Mouse (Mus musculus): ENCODE data around the gene Cfap43.

Cfap43 gene

DNA sequence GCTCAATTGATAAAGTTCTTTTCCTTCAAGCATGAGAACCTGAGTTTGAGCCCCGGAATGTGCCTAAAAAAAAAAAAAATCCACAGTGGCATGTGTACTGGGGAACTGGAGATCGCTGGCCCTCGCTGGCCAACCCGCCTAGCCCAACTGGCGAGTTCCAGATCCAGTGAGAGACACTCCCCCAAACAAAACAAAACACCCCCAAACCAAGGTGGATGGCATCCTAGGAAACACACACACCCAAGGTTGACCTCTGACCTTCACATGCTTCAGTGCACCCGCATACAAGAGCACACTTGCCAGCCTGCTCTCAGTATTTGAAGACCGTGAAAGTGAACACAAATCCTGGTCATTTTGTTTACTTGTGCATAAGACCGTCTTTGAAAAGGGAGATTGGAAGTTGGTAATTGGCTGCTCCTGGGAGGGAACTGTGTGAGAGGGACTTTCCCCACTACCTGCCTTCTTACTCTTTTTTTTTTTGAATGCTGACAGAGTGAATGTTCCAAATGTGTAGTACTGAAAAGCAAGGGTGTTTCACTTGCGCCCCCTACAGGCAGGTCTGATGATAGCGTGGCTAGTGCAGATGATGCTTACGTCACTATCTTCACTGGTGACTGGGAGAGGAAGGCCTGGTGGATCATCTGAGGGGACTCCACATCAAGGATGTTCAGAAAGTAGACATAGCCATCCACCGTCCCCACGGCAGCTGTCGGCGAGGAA, 123.9 kb downstream of the Cfap43 start:
- DNase-seq (ENCODE audit: low spot score in 2 of 2) = peak; percentile 37 to 63

DNA sequence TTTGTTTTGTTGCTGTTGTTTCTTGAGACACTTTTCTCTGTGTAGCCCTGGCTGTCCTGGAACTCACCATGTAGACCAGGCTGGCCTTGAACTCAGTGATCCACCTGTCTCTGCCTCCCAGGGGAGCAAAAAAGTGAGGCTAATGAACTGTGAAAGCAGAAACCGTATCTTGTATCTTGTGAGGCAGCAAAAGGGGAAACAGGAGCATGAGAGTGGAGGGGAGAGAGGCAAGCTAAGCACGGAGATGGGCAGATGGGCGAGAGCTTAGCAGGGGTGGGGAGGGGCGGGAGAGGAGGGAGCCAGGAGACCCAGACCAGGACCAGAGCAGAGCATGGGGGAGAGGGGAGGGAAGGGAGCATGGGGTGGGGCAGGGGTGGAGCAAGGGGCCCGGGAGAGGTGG, 124.8 kb downstream of the Cfap43 start:
- DNase-seq (ENCODE audit: low spot score in 2 of 2) = no peak

DNA sequence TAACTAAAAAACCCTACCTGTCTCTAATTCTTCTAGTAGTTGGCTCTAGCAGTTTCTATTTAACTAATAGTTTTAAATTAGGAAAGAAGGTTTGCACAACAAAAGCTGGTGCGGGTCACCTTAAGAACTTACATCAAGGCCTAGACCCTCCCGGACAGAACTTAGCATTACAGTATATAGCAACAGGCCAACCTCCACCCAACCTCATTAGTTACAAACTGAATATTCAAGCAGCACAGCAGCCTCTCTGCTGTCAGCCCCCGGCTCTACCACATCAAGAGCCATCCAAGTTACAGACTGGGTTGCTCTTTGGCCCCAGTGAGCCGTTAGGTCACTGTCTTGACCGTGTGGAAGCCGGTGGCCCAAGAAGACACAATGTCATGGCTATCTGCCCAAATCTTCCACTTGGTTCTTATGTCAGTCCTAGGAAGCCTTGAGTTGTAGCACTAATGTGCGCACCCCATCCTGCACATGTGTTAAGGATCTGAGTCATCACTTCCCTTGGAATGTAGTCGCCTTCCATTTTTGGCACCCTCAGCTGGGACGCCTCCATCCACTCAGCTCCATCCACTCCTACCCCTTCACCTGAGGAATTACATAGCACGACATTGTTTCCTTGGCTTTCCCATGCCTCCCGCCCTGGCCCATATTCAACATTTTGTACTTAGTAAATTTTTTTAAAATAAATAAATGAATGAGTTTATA, 128.6 kb downstream of the Cfap43 start:
- no peak for DNase-seq (ENCODE audit: low spot score in 2 of 2)

DNA sequence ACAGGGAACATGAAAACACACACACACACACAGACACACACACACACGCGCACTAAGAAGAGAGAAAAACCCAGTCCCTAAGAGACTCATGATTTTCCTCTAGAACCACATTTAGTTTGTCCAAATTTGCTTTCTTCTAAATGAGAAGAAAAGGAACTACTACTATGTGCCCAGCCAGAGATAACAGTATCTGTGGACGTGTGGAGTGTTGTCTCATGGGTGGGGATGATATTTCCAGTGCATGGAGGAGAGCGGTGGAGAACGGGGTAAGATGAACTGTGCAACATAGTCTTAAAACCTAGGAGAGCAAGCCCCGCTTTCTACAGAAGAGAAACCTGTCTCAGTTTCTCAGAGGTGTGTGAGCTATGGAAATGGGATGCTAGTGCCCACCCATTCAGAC, 135.2 kb downstream of the Cfap43 start:
- no peak for DNase-seq (ENCODE audit: low spot score in 2 of 2)

- DNase-seq (ENCODE audit: low spot score in 2 of 2) = no peak
These were observed 138.1 kb downstream of the Cfap43 start for GRCm38 (mm10) chr19:47780972-47781371.

DNA sequence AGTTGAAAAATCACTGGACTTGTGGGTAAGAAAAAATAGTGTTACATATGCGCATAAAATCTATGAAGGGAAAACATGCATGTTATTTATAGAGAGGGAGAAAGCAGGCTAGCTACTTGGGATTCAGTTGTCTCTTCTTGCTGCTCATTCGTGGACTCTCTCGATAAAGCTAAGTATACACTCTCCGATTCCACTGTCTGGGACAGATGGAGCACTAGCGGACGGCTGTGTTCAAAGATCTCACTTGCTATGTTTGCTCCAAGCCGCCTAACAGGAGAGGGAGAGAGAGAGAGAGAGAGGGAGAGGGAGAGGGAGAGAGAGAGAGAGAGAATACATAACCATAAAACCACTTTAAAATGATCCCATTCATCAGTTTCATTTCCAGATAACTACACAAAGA, 138.9 kb downstream of the Cfap43 start:
- DNase-seq (ENCODE audit: low spot score in 2 of 2) = no peak

- DNase-seq (ENCODE audit: low spot score in 2 of 2) = no peak
These were observed 141.2 kb downstream of the Cfap43 start for GRCm38 (mm10) chr19:47777847-47778246.

- no peak for DNase-seq (ENCODE audit: low spot score in 2 of 2)
These were observed 163.5 kb downstream of the Cfap43 start for GRCm38 (mm10) chr19:47755625-47756024.

DNA sequence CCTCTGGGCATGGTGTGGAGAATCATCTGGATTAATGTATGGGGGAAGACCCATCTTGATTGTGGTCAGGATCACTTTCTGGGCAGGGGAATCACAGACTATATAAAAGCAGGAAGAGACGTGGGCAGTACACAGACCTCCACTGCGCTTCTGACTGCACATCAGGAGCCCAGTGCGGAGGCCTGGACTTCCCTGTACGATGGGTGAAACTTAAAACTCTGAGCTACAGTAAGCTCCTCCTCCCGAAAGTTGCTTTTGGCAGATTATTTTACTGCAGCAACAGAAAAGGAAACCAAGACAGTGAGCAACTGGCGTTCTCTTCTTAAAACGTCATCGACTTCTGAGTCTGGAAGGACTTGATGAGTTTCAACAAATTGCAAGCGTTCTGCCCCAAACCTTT, 164.2 kb downstream of the Cfap43 start:
- DNase-seq (ENCODE audit: low spot score in 2 of 2) = no peak

GRCm38 (mm10) chr19:47753921-47754320, 165.2 kb downstream of the Cfap43 start:
- DNase-seq (ENCODE audit: low spot score in 2 of 2) = no peak

GRCm38 (mm10) chr19:47752456-47752855, 166.6 kb downstream of the Cfap43 start:
- DNase-seq (ENCODE audit: low spot score in 2 of 2) = no peak

GRCm38 (mm10) chr19:47750391-47750790, 168.7 kb downstream of the Cfap43 start:
- no peak for DNase-seq (ENCODE audit: low spot score in 2 of 2)

DNA sequence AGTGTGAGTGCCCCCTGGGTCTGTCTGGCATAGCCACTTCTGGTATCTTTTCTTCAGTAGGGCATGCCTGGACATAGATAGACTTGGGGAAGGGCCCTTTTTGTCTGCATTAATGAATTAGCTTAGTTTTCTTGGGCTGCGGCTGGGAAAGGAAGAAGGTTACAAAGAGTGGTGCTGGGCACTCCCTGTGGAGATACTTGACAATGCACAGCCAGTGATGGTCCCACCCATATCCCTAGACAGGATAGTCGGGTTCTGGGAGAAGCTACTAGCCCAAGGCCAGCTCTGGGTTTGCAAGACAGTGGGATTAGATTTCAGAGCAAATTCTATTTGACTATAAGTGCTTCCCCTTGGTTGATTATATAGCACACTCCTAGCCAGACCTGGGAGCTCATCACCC, 170.1 kb downstream of the Cfap43 start:
- no peak for DNase-seq (ENCODE audit: low spot score in 2 of 2)

DNA sequence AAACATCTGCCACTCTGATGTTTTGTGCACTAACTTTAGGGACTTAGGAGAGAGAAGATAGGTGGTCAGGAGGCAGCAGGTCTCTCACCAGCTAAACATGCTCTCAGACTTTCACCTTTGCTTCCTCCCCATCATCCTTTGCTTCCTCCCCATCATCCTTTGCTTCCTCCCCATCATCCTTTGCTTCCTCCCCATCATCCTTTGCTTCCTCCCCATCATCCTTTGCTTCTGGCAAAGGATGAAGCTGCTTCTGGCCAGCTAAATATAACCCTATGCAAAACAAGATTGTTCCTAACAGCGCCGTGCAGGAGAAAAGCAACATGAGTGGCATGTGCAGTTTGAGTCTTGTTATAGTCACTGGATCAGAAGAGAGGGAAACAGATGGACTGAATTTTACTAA, 172.0 kb downstream of the Cfap43 start:
- no peak for DNase-seq (ENCODE audit: low spot score in 2 of 2)

GRCm38 (mm10) chr19:47731931-47732330, 187.2 kb downstream of the Cfap43 start:
- DNase-seq (ENCODE audit: low spot score in 2 of 2) = peak in 1 of 2 experiments; percentile 17

DNA sequence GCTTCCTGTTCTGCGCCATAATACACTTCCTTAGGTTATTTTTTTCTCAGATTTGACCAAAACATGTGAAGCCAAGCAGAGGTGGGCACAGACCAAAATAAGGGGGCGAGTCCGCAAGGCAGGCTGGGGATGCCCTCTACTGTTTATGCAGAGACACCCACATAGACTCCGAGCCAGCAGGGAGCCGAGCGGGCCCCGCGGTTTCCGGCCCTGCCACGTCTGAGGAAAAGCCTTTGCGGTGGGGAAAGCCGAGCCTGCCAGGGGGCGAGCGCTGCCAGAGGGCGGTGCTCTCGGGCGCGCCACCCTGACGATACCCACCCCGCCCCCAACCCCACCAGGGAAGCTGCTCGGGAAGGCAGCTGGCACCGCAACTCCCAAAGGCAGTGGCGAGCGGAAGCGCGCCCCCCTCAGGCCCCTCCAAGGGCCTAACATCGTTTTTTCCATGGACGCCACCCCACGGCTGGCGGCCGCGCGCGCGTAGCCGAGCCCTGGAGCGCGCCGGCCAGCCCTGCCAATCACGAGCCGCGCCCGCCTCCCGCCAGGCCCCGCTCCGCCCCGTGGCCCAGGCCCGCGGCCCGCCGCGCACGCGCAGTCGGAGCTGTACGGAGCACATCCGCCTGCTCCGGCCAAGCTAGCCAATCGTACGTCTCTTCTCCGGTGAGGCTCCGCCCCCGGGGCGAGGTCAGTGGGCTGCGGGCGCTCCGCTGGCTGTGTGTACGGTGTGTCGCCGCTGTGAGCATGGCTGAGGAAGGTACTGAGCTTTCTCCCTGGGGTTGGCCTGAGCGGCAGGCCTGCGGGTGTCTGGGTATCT, 187.8 kb downstream of the Cfap43 start, which contains the start of gene Sfr1:
TSS of gene Sfr1 (plus strand) at position 612 of the 811 bp plus-strand sequence.
- DNase-seq (ENCODE audit: low spot score in 2 of 2) = peak; percentile 98 to 99

GRCm38 (mm10) chr19:47730691-47731070, 188.4 kb downstream of the Cfap43 start:
- peak; percentile 42 to 48 for DNase-seq (ENCODE audit: low spot score in 2 of 2)

DNA sequence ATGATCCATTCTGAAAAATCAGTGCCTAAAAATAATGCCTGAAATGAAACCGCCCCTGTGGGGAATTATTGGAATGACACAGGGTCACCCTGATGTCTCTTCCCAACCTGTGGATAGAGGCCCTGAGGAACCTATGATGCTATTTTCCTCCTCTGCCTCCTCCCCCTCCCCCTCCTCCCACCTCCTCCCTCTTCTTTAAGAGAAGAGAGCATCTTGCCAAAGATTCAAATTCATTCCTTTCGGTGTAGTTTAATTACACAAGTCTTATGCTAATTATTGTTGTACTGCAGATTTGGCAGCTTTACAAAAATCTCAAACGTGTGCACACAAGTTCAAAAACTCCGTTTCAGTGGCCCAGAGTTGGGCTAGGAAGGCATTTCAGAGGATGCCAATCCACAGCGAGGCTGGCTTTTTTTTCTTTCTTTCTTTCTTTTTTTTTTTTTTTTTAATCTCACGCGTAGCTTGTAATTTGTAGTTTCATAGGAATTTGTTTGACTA, 193.4 kb downstream of the Cfap43 start:
- no peak for DNase-seq (ENCODE audit: low spot score in 2 of 2)

DNA sequence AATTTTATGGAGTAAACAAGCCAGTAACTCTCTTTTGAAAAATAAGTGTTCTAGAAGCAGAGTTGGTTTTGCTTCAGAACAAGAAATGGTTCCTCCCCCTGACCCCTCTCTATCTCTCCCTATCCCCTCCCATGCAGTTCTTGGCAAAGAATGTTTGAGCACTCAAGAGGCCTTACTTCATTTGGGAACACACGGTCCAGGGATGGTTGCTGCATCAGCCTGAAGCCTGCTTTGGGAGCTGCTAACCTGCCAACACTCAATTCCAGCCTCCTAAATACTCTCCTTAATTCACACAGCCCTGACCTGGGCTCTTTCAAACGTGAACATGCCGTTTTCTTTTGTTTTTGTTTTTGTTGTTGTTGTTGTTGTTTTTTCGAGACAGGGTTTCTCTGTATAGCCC, 194.2 kb downstream of the Cfap43 start:
- no peak for DNase-seq (ENCODE audit: low spot score in 2 of 2)

DNA sequence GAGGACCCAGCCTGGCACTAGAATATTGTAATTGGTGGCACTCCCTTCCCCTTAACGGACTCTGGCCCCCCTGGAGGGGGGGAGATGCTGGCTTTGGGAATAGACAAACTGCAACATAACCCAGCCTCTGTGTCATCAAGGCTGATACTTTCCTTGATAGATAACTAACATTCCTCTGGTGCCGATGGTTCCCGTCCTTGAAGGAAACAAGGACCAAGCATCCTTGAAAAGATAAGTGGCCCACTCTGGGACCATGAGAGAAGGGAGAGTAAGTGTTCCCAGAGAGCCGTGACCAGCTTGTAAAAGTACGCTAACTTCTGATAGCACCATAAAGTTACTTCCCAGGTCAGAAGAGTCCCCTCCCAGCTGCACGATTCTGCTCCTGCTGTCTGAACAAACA, 196.6 kb downstream of the Cfap43 start:
- DNase-seq (ENCODE audit: low spot score in 2 of 2) = no peak

GRCm38 (mm10) chr19:47719147-47719546, 199.9 kb downstream of the Cfap43 start:
- no peak for DNase-seq (ENCODE audit: low spot score in 2 of 2)

- no peak for DNase-seq (ENCODE audit: low spot score in 2 of 2)
These were observed 202.9 kb downstream of the Cfap43 start for GRCm38 (mm10) chr19:47716144-47716543.

All from frontal cortex, postnatal 14 days (tissue).